Mouse (Mus musculus) liver (tissue): ENCODE measurements at regions not wholly inside any gene's neighbourhood (a gene's known extent, or its start where the extent isn't known, plus 50 kb on each side); places are given as distances from the start of the nearest gene placed in this dataset.
"Not testable (repeated sequence)": the region's sequence is repeated elsewhere in the genome, so short reads cannot be mapped to it uniquely, and the experiment has no call there.

ENCODE experiments used
- DNase-seq: peaks from one replicate; pipeline ENCODE4 v3.0.0-alpha.2; 2020; ENCODE audit warnings: mixed read lengths

GRCm38 (mm10) chr14:19217916-19218315 lies 200.8 kb downstream of the Gm21738 start:
- not testable (repeated sequence) for DNase-seq

- no peak for DNase-seq
These were observed 210.2 kb downstream of the Gm21738 start for GRCm38 (mm10) chr14:19208507-19208906.

- not testable (repeated sequence) for DNase-seq
These were observed 238.5 kb downstream of the Gm21738 start for GRCm38 (mm10) chr14:19180203-19180602.

GRCm38 (mm10) chr14:19178060-19178459 lies 240.7 kb downstream of the Gm21738 start:
- DNase-seq: not testable (repeated sequence)

- DNase-seq: peak; percentile 4
These were observed 243.4 kb downstream of the Gm21738 start for GRCm38 (mm10) chr14:19175288-19175687.

- peak; percentile 20 for DNase-seq
These were observed 248.3 kb downstream of the Gm21738 start for GRCm38 (mm10) chr14:19170300-19171022.

- DNase-seq: no peak
These were observed 251.9 kb downstream of the Gm21738 start for GRCm38 (mm10) chr14:19166821-19167220.

GRCm38 (mm10) chr14:19139875-19140274 lies 245.8 kb upstream of the Ube2e2 start:
- not testable (repeated sequence) for DNase-seq

GRCm38 (mm10) chr14:19131532-19131931 lies 237.5 kb upstream of the Ube2e2 start:
- no peak for DNase-seq
